Mouse (Mus musculus) heart, adult 2 months (tissue): ENCODE data around the gene Zfp467. TPM values are rescaled to one million over a fixed set of nuclear protein-coding genes. Genes with fewer than 3 reads are reported as not detected.

Source experiments
- DNase-seq, 2 experiments: peaks; one replicate each; pipeline ENCODE4 v3.0.0; 2021
- H3K27ac ChIP-seq: fragments of 200-600 bp; 2 replicates; pipeline ENCODE4 v1.8.1; 2022
- H3K27me3 ChIP-seq: fragments of 200-500 bp; 2 replicates; pipeline ENCODE4 v1.6.1; 2012; ENCODE audit warnings: mild to moderate bottlenecking, low read length, inconsistent platforms, mixed read lengths; ENCODE audit not compliant: control insufficient read depth, insufficient read depth
- H3K36me3 ChIP-seq: fragments of 200-500 bp; 2 replicates; pipeline ENCODE4 v1.6.1; 2012; ENCODE audit warnings: low read length, inconsistent platforms; ENCODE audit not compliant: control insufficient read depth, insufficient read depth
- H3K4me1 ChIP-seq: fragments of 200-500 bp; 2 replicates; pipeline ENCODE4 v1.6.1; 2011; ENCODE audit warnings: low read length; ENCODE audit not compliant: control insufficient read depth, insufficient read depth
- H3K4me3 ChIP-seq: fragments of 200-600 bp; 2 replicates; pipeline ENCODE4 v1.8.1; 2022
- H3K79me2 ChIP-seq: fragments of 200-500 bp; replicated peaks from 2 replicates; pipeline ENCODE4 v1.6.1; 2012; ENCODE audit warnings: mild to moderate bottlenecking, inconsistent platforms, low read length, moderate library complexity, mixed read lengths; ENCODE audit not compliant: control insufficient read depth, insufficient read depth
- H3K9ac ChIP-seq: fragments of 200-500 bp; 2 replicates; pipeline ENCODE4 v1.6.1; 2012; ENCODE audit warnings: low read depth, mild to moderate bottlenecking, control low read depth, inconsistent platforms, low read length, mixed read lengths
- CTCF ChIP-seq: fragments of 200-600 bp; IDR thresholded peaks from 2 replicates; pipeline ENCODE4 v1.8.1; 2022; ENCODE audit warnings: antibody characterized with exemption, mild to moderate bottlenecking, moderate library complexity
- EP300 ChIP-seq: fragments of 200-500 bp; IDR thresholded peaks from 2 replicates; pipeline ENCODE4 v1.6.1; 2011; ENCODE audit warnings: low read depth, low read length, control low read depth; ENCODE audit not compliant: insufficient read depth
- POLR2A ChIP-seq: fragments of 200-500 bp; IDR thresholded peaks from 2 replicates; pipeline ENCODE4 v1.6.1; 2011; ENCODE audit warnings: mild to moderate bottlenecking, low read depth, low read length, control low read depth; ENCODE audit not compliant: insufficient read depth
- WGBS: fragments of 180-500 bp; shearing (Covaris S2); methylation state at CpG from one replicate; pipeline ENCODE4 v1.1.7; 2018; 5-methylcytosine and 5-hydroxymethylcytosine counted together
- intact Hi-C: fragments of 180-260 bp; cut with DNase I; formaldehyde crosslinking; loops from one replicate; pipeline ENCODE4 v1.15.1; 2025
- polyA plus RNA-seq: library from polyadenylated mRNA; depleted of rRNA; stranded (reverse); fragments of >200 nt; gene quantifications from 2 replicates; pipeline ENCODE4 v1.2.3, GENCODE M21; 2012
- total RNA-seq, 2 experiments: library from RNA; stranded (reverse); gene quantifications; 2 replicates each; pipeline ENCODE4 v1.2.3; 2021

The Zfp467 gene
- total and polyA plus RNA-seq, 3 experiments = 9.7 to 13.0 (median 11.8) TPM

DNA sequence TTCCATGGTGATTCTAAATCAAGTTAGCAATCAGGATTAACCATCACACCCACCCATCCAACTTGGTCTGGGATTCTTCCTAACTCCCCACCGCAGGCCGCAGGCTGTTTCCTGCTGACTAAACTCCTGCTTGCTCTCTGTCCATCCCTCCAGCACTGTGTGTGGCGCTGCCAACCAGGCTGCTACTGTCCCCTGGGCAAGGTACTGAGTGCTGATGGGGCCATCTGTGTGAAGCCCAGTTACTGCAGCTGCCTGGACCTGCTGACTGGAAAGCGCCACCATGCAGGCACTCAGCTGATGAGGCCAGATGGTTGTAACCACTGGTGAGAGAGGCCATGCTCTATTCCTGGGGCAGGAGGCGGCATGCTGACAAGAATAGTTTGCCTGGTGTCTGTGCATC, 36.9 kb upstream of the Zfp467 start:
- Histone ChIP-seq H3K27me3 (no peaks in the 10 kb centered on the region), H3K9ac (no peak overlapping the region), H3K4me3 (no peak overlapping the region), H3K36me3 (no peaks in the 10 kb centered on the region), H3K27ac (no peak overlapping the region), H3K4me1 (no peaks in the 10 kb centered on the region), H3K79me2 (no peaks in the 10 kb centered on the region)
- no peak for DNase-seq
- 79% methylated on average over 5 of the region's 5 CpGs for WGBS
- intact Hi-C loops = no loop called here
- TF ChIP-seq EP300 (no peak), POLR2A (no peak), CTCF (no peak)

DNA sequence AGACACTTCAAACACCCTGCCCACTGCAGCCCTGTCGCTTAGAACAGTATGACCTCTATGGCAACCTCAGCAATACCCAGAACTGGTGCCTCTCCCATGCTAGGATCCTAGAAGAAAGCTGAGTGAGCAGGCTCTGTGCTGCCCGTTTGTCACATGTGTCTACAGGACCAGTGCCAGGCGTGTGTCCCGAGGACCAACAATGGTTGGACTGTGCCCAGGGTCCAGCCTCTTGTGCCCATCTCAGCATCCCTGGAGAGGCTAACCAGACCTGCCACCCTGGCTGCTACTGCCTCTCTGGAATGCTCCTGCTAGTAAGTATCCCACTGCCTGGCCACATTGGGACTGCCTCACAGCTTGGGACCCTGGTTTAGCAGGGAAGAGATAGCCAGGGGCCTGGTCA, 32.8 kb upstream of the Zfp467 start:
- intact Hi-C loops = no loop called here
- Histone ChIP-seq H3K4me1 (no peaks in the 10 kb centered on the region), H3K27me3 (no peaks in the 10 kb centered on the region), H3K4me3 (no peak overlapping the region), H3K9ac (no peak overlapping the region), H3K27ac (no peak overlapping the region), H3K79me2 (no peaks in the 10 kb centered on the region), H3K36me3 (no peaks in the 10 kb centered on the region)
- WGBS = 70% methylated on average over 4 of the region's 4 CpGs
- no peak for DNase-seq
- TF ChIP-seq POLR2A (no peak), CTCF (no peak), EP300 (no peak)

DNA sequence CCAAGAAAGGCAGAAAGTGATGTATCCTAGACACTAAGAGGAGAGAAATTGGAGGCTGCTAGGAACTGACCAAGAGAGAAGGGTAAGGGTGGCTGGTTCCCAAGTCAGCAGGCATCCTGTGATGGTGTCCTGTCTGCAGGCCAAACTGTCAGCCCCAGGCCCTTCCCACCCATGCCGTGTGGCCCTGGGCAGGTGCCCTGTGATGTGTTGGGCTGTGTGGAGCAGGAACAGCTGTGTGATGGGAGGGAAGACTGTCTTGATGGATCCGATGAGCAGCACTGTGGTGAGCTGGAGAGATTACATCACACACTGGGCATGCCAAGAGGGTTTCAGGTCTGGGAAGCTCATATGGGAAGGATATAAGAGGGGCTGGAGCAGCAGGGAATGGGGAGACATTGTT, 25.1 kb upstream of the Zfp467 start:
- Histone ChIP-seq H3K27ac (no peak overlapping the region), H3K79me2 (no peaks in the 10 kb centered on the region), H3K27me3 (no peaks in the 10 kb centered on the region), H3K9ac (no peak overlapping the region), H3K36me3 (no peaks in the 10 kb centered on the region), H3K4me1 (no peaks in the 10 kb centered on the region), H3K4me3 (no peak overlapping the region)
- DNase-seq = no peak
- intact Hi-C loops = no loop called here
- 62% methylated on average over 2 of the region's 2 CpGs for WGBS
- no peak for TF ChIP-seq POLR2A
- no peak for TF ChIP-seq EP300
- no peak for TF ChIP-seq CTCF

DNA sequence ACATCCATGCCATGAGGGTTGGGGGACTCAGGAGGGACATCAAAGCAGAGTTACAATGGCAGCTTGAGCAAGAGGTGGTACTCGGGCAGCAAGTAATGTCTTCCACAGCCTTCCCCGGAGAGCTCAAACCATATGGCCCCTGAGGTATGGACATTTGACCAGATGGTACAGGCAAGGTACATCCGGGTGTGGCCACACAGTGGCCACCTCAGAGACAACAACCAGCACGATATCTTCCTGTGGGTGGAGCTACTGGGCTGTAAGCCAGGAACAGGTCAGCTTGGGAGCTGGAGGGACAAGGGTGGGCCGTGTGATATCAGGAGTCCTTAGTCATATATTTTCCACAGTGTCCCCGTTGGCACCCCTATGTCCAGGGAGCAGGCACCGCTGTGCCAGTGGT, 21.9 kb upstream of the Zfp467 start:
- Histone ChIP-seq H3K4me3 (no peak overlapping the region), H3K79me2 (no peaks in the 10 kb centered on the region), H3K27me3 (no peaks in the 10 kb centered on the region), H3K4me1 (no peaks in the 10 kb centered on the region), H3K36me3 (no peaks in the 10 kb centered on the region), H3K27ac (no peak overlapping the region), H3K9ac (no peak overlapping the region)
- DNase-seq = no peak
- no peak for TF ChIP-seq CTCF
- no peak for TF ChIP-seq POLR2A
- no peak for TF ChIP-seq EP300
- intact Hi-C loops = no loop called here
- WGBS = 60% methylated on average over 7 of the region's 7 CpGs

DNA sequence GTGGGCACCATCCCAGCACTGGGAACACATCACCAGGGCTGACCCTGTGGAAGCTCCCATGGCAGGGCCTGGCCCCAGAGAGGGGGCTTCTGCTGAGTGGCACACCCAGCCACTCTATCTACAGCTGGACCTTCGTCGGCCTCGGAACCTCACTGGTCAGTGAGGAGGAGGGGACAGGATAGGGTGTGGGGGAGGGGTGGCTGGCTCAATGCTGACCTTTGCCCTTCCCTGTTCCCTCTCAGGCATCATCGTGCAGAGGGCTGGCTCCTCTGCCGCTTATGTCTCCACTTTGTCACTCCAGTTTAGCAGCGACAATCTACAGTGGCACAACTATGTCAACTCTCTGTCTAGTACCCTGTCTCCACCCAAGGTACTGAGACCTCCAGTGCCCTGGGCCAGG, 21.1 kb upstream of the Zfp467 start:
- Histone ChIP-seq H3K79me2 (no peaks in the 10 kb centered on the region), H3K27me3 (no peaks in the 10 kb centered on the region), H3K4me1 (no peaks in the 10 kb centered on the region), H3K27ac (no peak overlapping the region), H3K36me3 (no peaks in the 10 kb centered on the region), H3K9ac (no peak overlapping the region), H3K4me3 (no peak overlapping the region)
- TF ChIP-seq EP300 = no peak
- TF ChIP-seq POLR2A = no peak
- no peak for TF ChIP-seq CTCF
- no peak for DNase-seq
- intact Hi-C loops = no loop called here
- 37% methylated on average over 6 of the region's 6 CpGs for WGBS

DNA sequence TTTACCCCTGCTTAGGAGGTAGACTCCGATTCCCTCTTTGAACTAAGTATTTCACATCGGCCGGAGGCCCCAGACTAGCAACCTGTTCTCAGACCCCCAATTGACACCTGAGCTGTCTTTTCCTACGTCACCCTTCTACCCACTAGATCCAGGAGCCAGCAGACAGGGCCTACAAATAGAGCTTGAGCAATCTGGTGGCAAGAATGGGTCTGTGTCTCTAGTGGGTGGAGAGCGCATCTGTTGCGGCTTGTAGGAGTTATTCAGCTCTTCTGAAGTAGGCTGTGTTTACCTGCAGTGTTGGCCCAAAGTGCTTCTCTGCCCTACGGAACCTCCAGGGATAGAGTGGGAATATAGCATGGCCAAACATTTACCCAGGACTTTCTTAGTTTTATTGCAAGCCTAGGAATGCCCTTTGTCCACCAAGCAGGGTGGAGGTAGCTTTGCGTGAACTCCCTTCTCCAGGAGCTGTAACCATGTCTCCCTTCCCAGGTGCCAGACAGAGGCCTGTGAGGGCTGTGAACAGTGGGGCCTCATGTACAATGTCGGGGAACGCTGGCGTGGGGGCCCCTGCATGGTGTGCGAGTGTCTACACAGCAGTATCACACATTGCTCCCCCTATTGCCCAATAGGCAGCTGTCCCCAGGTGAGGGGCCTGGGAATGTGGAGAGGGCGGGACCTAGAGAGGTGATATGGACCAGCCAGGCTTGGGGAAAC, 19.5 kb upstream of the Zfp467 start:
- no peak for DNase-seq
- Histone ChIP-seq H3K27me3 (no peaks in the 10 kb centered on the region), H3K36me3 (no peaks in the 10 kb centered on the region), H3K4me1 (no peaks in the 10 kb centered on the region), H3K4me3 (no peak overlapping the region), H3K79me2 (no peaks in the 10 kb centered on the region), H3K27ac (no peak overlapping the region), H3K9ac (no peak overlapping the region)
- WGBS = 91% methylated on average over 13 of the region's 13 CpGs
- TF ChIP-seq POLR2A = no peak
- TF ChIP-seq CTCF = no peak
- no peak for TF ChIP-seq EP300
- intact Hi-C loops = no loop called here
